Mouse (Mus musculus) midbrain, embryonic 12.5 days (tissue): ENCODE measurements around the gene Slc26a1. TPM values are rescaled to one million over a fixed set of nuclear protein-coding genes. Genes with fewer than 3 reads are reported as not detected.

Experiments used
- ATAC-seq: fragments of 200-750 bp; cut with Nextera tagmentation; 2 replicates; pipeline ENCODE4 v1.8.0; 2017; ENCODE audit warnings: low read depth, moderate TSS enrichment, moderate library complexity; ENCODE audit not compliant: low FRiP score
- H3K27ac ChIP-seq: fragments of 300-500 bp; sonication (generic); replicated peaks from 2 replicates; pipeline ENCODE4 v1.5.1; 2016; ENCODE audit warnings: mild to moderate bottlenecking
- H3K27me3 ChIP-seq: fragments of 300-500 bp; sonication (generic); 2 replicates; pipeline ENCODE4 v1.6.1; 2016; ENCODE audit warnings: mild to moderate bottlenecking
- H3K36me3 ChIP-seq: fragments of 300-500 bp; sonication (generic); 2 replicates; pipeline ENCODE4 v1.6.1; 2016
- H3K4me1 ChIP-seq: fragments of 300-500 bp; sonication (generic); 2 replicates; pipeline ENCODE4 v1.6.1; 2016
- H3K4me2 ChIP-seq: fragments of 300-500 bp; sonication (generic); replicated peaks from 2 replicates; pipeline ENCODE4 v1.6.1; 2016; ENCODE audit warnings: mild to moderate bottlenecking, moderate library complexity
- H3K4me3 ChIP-seq: fragments of 300-500 bp; sonication (generic); 2 replicates; pipeline ENCODE4 v1.5.1; 2016; ENCODE audit warnings: mild to moderate bottlenecking
- H3K9ac ChIP-seq: fragments of 300-500 bp; sonication (generic); replicated peaks from 2 replicates; pipeline ENCODE4 v1.6.1; 2016; ENCODE audit warnings: mild to moderate bottlenecking, moderate library complexity
- H3K9me3 ChIP-seq: fragments of 300-500 bp; sonication (generic); 2 replicates; pipeline ENCODE4 v1.6.1; 2016; ENCODE audit warnings: mild to moderate bottlenecking
- WGBS: fragments of 180-500 bp; shearing (Covaris S2); methylation state at CpG from one replicate; pipeline ENCODE4 v1.1.7; 2016; 5-methylcytosine and 5-hydroxymethylcytosine counted together
- polyA plus RNA-seq: library from polyadenylated mRNA; unstranded; fragments of >200 nt; fragmentation: Nextera tagmentation; extraction: Ambion mirVana; gene quantifications from 2 replicates; pipeline ENCODE4 v1.2.1, GENCODE M21; 2016

The Slc26a1 gene
- polyA plus RNA-seq, 1 experiment from 2014 or later = 1.7 TPM

DNA sequence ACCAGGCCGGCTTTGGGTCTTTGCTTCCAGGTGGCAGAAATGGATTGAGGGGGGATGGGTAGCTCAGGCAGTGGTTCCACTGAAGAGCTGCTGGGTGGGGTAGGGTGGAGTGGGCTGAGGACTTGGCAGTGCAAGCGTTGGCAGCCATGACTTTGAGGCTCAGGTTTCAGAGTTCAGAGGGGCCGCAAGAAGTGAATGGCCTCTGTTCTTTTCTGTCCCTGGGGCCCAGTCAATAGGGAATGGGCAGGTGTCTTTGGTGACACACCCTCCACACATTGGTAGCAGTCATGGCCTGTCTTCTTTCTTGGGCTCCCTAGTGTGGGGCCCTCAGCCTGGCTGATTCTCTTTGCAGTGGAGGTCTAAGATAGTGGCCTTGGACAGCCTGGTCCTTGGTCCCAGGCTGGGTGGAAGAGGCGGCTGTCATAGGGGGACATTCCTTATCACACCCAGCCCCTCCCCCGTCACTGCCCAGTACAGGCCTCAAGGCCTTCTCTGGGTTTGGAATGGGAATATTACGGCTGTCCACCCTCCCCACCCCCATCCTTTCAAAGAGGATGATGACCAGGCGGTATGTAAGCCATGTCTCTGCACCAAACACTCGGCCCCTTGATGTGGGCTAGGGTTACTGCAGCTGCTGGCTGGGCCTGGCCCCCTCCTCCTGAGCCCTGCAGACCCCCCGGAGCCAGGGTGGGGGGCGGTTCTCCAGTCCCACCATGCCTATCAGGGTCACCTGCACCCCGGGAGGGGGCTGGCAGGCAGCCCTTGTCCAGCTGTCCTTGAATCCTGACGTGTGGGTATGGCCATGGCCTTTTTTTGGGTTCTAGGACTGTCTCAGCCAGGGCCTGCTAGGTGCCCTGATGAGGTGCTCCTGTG, 28.6 kb upstream of the Slc26a1 start:
- no peak overlapping the region for H3K9ac ChIP-seq
- 0 out of 2 replicates have a peak, but pooled peaks have one; percentile 11 for ATAC-seq
- peaks cover 33% of the 10 kb centered on the region for H3K36me3 ChIP-seq
- no peak overlapping the region for H3K4me3 ChIP-seq
- H3K4me2 ChIP-seq = no peak overlapping the region
- H3K27me3 ChIP-seq = no peaks in the 10 kb centered on the region
- peaks cover 6% of the 10 kb centered on the region; the same call in 1 of the 2 replicates for H3K4me1 ChIP-seq
- 82% methylated on average over 12 of the region's 12 CpGs for WGBS
- H3K9me3 ChIP-seq = no peaks in the 10 kb centered on the region
- H3K27ac ChIP-seq = no peak overlapping the region

DNA sequence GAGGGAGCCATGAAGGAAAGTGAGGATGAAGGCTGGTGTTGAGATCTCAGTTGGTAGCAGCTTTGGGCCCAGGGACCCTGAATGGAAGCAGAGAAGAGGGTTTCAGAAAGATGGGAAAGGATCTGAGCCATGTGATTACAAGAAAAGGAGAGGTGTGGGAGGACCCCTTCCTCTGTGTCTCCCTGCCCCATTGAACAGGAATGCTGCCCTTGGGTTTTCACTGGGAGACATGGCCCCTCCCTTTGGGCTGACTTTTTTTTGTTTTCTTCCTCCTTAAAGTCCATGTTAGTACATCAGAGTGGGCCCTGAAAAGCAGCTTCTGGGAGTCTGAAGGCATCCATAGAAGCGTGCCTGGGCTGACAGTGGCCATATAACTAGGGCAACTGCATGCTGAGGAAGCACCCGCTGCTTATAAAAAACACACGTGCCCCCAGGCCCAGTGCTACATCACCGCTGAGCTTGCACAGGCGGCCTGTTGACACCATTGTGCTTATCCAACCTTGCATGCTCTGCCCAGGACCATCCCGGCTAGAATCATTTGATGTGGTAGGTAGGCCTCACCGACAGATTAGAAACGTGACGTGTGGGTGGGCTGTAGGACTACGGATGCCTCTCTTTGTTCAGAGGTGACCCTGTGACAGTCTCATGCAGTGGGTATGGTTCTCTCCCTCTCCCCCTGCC, 26.1 kb upstream of the Slc26a1 start:
- H3K27me3 ChIP-seq = no peaks in the 10 kb centered on the region
- H3K9ac ChIP-seq = no peak overlapping the region
- no peak overlapping the region for H3K4me3 ChIP-seq
- H3K27ac ChIP-seq = no peak overlapping the region
- 69% methylated on average over 10 of the region's 10 CpGs for WGBS
- peaks cover 22% of the 10 kb centered on the region for H3K36me3 ChIP-seq
- peaks cover 21% of the 10 kb centered on the region for H3K4me1 ChIP-seq
- ATAC-seq = no peak
- no peak overlapping the region for H3K4me2 ChIP-seq
- H3K9me3 ChIP-seq = no peaks in the 10 kb centered on the region

DNA sequence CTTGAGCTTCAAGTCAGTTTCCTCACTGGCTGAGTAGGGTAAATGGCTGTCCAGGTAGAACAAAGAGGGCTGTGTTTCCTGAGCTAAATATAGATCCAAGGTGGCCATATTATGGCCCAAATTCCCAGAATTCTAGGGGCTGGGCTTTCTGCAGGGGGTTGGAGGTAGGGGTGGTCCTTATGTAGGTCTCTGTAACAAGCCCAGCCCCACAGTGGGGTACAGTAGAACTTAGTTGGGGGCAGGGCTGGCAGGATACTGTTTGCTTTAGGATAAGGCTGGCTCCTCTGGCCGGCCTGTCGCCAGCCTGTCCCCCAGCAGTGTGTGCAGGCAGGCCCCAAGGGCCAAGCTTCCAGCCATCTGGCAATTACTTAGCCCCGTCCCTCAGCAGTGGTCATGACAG, 25.0 kb upstream of the Slc26a1 start:
- ATAC-seq = no peak
- H3K4me1 ChIP-seq = peaks cover 32% of the 10 kb centered on the region
- no peak overlapping the region for H3K9ac ChIP-seq
- H3K27ac ChIP-seq = no peak overlapping the region
- H3K27me3 ChIP-seq = peaks cover 4% of the 10 kb centered on the region; the same call in 1 of the 2 replicates
- no peak overlapping the region for H3K4me2 ChIP-seq
- no peaks in the 10 kb centered on the region for H3K9me3 ChIP-seq
- 67% methylated on average over 3 of the region's 3 CpGs for WGBS
- H3K4me3 ChIP-seq = no peak overlapping the region
- H3K36me3 ChIP-seq = peaks cover 11% of the 10 kb centered on the region

DNA sequence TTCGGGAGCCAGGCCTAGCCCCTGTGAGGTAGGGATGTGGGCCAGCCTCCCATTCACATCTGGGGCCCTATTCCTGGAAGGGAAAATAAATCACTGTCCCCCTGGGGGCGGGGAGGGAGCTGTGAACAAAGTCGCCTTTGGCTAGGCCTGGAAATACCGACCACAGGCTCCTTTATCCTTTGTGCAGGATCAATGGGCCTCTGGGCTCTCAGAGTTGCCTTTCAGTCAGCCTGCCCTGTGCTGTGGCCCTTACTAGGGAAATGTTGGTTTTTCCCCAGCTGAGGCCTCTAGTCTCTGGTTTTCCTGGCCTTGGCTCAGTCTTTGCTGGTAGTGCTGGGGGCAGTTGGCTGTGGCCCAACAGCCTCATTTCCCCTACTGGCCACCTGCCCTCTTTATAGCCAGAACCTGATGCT, 22.0 kb upstream of the Slc26a1 start:
- no peak overlapping the region for H3K4me3 ChIP-seq
- no peak for ATAC-seq
- H3K9ac ChIP-seq = no peak overlapping the region
- H3K27ac ChIP-seq = peak overlapping the region; percentile 25
- H3K9me3 ChIP-seq = no peaks in the 10 kb centered on the region
- peak overlapping the region; percentile 5; the same call in 1 of the 2 replicates for H3K4me2 ChIP-seq
- peaks cover 22% of the 10 kb centered on the region for H3K27me3 ChIP-seq
- H3K4me1 ChIP-seq = peaks cover 38% of the 10 kb centered on the region
- no peaks in the 10 kb centered on the region for H3K36me3 ChIP-seq
- 10% methylated on average over 4 of the region's 4 CpGs for WGBS

DNA sequence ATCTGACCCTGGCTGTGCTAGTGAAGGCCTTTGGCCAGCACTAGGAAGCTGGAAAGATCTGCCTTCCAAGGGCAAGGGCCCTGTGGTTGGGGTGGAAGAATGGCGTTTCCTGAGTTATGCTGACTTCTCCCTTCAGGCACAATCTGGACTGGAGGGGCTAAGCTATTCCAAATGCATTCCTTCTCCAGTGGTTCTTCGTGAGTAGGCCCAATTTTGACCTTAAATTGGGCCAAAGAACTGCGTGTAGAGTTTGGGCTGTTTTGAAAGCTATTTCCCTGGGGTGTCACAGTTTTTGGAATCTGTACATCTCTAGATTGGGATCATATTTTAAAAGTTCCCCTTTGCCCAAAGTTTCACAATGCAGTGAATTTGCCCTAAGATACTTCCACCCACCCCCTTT, 21.2 kb upstream of the Slc26a1 start:
- H3K27ac ChIP-seq = no peak overlapping the region
- H3K4me3 ChIP-seq = no peak overlapping the region
- peaks cover 31% of the 10 kb centered on the region for H3K27me3 ChIP-seq
- WGBS = 83% methylated on average over 3 of the region's 3 CpGs
- no peak for ATAC-seq
- no peak overlapping the region for H3K9ac ChIP-seq
- H3K4me1 ChIP-seq = peaks cover 41% of the 10 kb centered on the region
- H3K36me3 ChIP-seq = no peaks in the 10 kb centered on the region
- no peaks in the 10 kb centered on the region for H3K9me3 ChIP-seq
- H3K4me2 ChIP-seq = no peak overlapping the region

DNA sequence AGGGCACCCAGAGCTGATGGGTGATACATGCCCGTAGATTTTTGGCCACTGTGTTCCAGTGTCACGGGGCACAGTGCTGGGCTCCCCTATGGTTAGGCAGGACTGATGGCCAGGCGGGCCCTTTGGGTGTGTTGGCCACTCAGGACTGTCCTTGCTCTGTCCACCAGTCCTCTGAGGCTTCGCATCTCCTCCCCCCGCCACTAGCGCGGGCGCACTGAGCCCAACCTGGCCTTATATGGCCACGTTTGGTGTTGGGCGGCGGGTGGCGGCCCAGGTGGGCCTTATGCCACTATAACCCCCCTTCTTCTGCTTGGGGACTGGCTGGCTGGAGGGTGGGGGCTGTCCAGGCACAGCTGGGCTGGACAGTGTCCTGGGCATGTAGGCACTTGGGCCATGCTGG, 20.5 kb upstream of the Slc26a1 start:
- 93% methylated on average over 12 of the region's 12 CpGs for WGBS
- Histone ChIP-seq H3K36me3 (no peaks in the 10 kb centered on the region), H3K4me1 (peaks cover 41% of the 10 kb centered on the region), H3K4me3 (no peak overlapping the region), H3K9ac (no peak overlapping the region), H3K4me2 (peak overlapping the region; percentile 88; the same call in 1 of the 2 replicates), H3K27me3 (peaks cover 34% of the 10 kb centered on the region), H3K9me3 (no peaks in the 10 kb centered on the region), H3K27ac (no peak overlapping the region)
- ATAC-seq = no peak

DNA sequence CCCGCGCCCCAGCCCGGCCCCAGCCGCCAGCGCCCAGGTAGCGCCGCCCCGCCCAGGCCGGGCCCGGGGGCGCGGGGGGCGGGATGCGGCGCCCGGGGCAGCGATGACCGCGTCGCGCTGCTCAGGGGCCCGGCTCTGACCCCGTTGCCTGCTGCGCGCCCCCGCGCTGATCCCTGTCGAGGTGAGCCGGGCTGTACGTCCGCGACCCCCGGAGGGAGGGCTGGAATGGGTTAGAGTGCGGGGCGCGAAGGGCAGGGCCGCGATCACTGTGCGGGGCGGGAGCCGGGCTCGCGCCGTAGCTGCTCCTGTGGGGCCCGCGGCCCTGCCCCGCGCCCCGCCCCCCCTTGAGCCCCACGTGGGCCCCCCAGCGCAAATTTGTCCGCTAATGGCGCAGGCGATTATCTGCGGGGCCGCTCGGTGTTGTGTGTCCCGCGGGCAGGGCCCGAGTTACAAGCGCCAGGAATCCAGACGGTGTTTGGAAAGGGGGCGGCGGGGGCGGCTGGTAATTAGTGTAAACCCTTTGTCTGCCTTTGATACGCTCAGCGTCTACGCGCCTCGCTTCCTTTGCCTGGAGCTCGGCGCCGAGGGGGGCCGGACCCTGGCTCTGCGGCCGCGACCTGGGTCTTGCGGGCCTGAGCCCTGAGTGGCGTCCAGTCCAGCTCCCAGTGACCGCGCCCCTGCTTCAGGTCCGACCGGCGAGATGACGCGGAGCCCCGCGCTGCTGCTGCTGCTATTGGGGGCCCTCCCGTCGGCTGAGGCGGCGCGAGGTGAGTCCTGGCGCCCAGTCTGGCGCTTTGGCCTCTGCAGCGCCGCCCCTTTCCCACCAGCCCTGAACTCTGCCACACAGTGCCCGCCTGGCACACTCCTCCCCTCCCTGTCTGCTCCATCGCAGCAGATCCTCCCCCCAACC, 19.2 kb upstream of the Slc26a1 start:
- 0 out of 2 replicates have a peak overlapping the region, but pooled peaks have one; percentile 16 for H3K27ac ChIP-seq
- peak overlapping the region; percentile 88 for H3K4me2 ChIP-seq
- peak; percentile 57 for ATAC-seq
- no peaks in the 10 kb centered on the region for H3K36me3 ChIP-seq
- H3K9ac ChIP-seq = peak overlapping the region; percentile 80
- H3K4me1 ChIP-seq = peaks cover 35% of the 10 kb centered on the region
- peaks cover 34% of the 10 kb centered on the region for H3K27me3 ChIP-seq
- WGBS = under 1% methylated on average over 90 of the region's 99 CpGs
- H3K9me3 ChIP-seq = no peaks in the 10 kb centered on the region
- H3K4me3 ChIP-seq = peak overlapping the region; percentile 88

DNA sequence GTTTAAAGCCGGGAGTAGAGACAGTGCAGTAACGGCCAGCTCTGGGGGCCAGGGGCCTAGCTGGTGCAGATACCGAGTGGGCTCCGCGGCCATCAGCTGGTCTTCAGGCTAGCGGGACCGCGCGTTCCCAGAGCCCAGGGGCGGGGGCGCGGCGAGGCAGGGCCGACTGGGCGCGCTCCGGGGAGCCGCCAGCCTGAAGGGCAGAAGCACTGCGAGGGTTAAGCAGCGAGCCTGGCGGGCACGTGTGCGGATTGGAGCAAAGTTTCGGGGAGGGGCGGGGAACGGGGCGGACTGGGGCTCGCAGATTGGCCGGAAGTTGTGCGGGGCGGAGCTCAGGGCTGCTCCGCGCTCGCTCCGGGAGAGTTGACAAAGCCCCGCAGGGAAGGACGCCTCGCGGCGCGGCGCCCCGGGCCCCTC, 18.5 kb upstream of the Slc26a1 start:
- H3K4me2 ChIP-seq = peak overlapping the region; percentile 88
- H3K27me3 ChIP-seq = peaks cover 34% of the 10 kb centered on the region
- no peaks in the 10 kb centered on the region for H3K36me3 ChIP-seq
- H3K9ac ChIP-seq = peak overlapping the region; percentile 80
- peaks cover 35% of the 10 kb centered on the region for H3K4me1 ChIP-seq
- 0 out of 2 replicates have a peak overlapping the region, but pooled peaks have one; percentile 16 for H3K27ac ChIP-seq
- WGBS = 0% methylated on average over 23 of the region's 43 CpGs
- peak; percentile 95 for ATAC-seq
- peak overlapping the region; percentile 88 for H3K4me3 ChIP-seq
- no peaks in the 10 kb centered on the region for H3K9me3 ChIP-seq

DNA sequence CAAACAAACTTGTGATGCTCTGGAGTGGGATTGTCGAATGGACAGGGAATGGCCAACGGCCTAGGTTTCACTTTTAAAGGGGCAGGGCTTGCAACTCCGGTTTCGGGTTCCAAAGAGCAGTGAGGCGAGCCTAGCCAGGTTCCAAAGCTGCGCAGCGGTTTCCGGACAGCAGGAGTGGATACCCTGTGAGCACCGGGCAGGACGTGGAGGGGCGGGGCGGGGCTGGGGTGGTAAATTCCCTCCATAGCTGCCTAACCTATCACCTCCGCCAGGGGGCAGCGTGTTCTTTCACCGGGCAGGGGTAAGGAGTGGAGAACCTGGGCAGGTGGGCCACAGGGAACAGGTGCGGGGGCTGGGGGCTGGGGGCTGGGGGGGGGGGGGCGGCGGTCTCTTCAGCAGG, 16.9 kb upstream of the Slc26a1 start, which contains the start of gene Fgfrl1:
Fgfrl1 (plus strand) TSS at position 112 of the 400 bp plus-strand sequence.
- peaks cover 34% of the 10 kb centered on the region for H3K27me3 ChIP-seq
- no peaks in the 10 kb centered on the region for H3K36me3 ChIP-seq
- peaks cover 26% of the 10 kb centered on the region for H3K4me1 ChIP-seq
- peak within 1 kb of the TSS; percentile 88 for H3K4me2 ChIP-seq
- no peak within 1 kb of the TSS for H3K9ac ChIP-seq
- H3K27ac ChIP-seq = no peak within 1 kb of the TSS
- no peak for ATAC-seq
- no peaks in the 10 kb centered on the region for H3K9me3 ChIP-seq
- WGBS = 6% methylated on average over 16 of the region's 18 CpGs
- H3K4me3 ChIP-seq = peak within 1 kb of the TSS; percentile 88; the same call in 1 of the 2 replicates

DNA sequence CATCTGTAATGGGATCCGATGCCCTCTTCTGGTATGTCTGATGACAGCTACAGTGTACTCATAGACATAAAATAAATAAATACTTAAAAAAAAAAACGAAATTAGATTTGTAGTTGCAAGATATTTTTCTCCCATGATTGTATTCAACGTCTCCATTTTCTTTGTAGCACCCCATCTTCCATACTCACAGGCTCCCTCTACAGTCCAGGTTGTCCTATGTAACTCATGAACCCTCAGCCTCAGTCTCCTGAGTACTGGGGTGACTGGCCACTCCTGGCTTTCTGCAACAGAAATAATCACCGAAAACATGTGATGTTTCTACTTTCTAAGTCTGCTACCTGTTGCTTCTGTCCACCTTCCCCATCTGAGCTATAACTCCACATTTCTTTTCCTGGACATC, 15.8 kb upstream of the Slc26a1 start:
- no peak overlapping the region for H3K4me3 ChIP-seq
- no peak overlapping the region for H3K9ac ChIP-seq
- no peak for ATAC-seq
- no peaks in the 10 kb centered on the region for H3K9me3 ChIP-seq
- H3K36me3 ChIP-seq = no peaks in the 10 kb centered on the region
- H3K27me3 ChIP-seq = peaks cover 34% of the 10 kb centered on the region
- 71% methylated on average over 4 of the region's 4 CpGs for WGBS
- no peak overlapping the region for H3K4me2 ChIP-seq
- peaks cover 17% of the 10 kb centered on the region for H3K4me1 ChIP-seq
- H3K27ac ChIP-seq = no peak overlapping the region

DNA sequence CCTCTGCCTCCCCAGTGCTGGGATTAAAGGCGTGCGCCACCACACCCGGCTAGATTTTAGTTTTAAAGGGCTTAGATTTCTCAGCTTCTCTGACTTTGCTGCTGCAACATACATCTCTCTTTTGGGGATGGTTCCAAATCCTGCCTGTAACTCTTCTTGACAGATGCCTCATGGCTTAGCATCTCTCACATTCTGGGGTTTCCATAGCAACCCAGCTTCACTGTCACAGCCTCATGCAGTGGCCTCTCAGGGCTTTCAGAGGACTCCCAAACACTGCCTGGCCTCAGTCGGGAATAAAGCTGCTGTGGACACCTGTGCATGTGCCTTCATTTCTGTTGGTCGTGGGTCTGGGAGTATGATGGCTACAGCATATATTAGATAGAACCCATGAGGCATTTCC, 13.7 kb upstream of the Slc26a1 start:
- Histone ChIP-seq H3K4me2 (no peak overlapping the region), H3K27me3 (peaks cover 24% of the 10 kb centered on the region), H3K4me3 (no peak overlapping the region), H3K27ac (no peak overlapping the region), H3K36me3 (no peaks in the 10 kb centered on the region), H3K9ac (no peak overlapping the region), H3K4me1 (peaks cover 4% of the 10 kb centered on the region), H3K9me3 (no peaks in the 10 kb centered on the region)
- ATAC-seq = no peak
- WGBS = 68% methylated on average over 5 of the region's 5 CpGs
